Mouse (Mus musculus): ENCODE results near the gene Patl2. TPM values are rescaled to one million over a fixed set of nuclear protein-coding genes. Genes with fewer than 3 reads are reported as not detected.

The Patl2 gene
- polyA plus RNA-seq, 2 experiments = 0.03 to 0.17 TPM

- 62% methylated on average over 5 of the region's 5 CpGs for WGBS
- H3K4me1 ChIP-seq (ENCODE audit: control insufficient read depth, insufficient read depth, low read length) = no peaks in the 10 kb centered on the region
- no peaks in the 10 kb centered on the region for H3K9me3 ChIP-seq (ENCODE audit: control insufficient read depth, low read length)
- DNase-seq (ENCODE audit: low spot score) = no peak
- H3K4me2 ChIP-seq (replicated peaks; ENCODE audit: low read depth, low read length, severe bottlenecking) = no peak overlapping the region
- H3K27me3 ChIP-seq (ENCODE audit: control insufficient read depth, insufficient read depth, low read length) = no peaks in the 10 kb centered on the region
- no peak for TF ChIP-seq POLR2A (IDR thresholded peaks at IDR 0.05; ENCODE audit: borderline replicate concordance, extremely low read depth, insufficient read depth, insufficient read length)
- H3K4me3 ChIP-seq (replicated peaks; ENCODE audit: low read length) = no peak overlapping the region
- no peak overlapping the region for H3K9ac ChIP-seq (ENCODE audit: low read depth, low read length, severe bottlenecking)
- H3K27ac ChIP-seq (replicated peaks; ENCODE audit: low read depth, low read length) = no peak overlapping the region
- ATAC-seq (ENCODE audit: low FRiP score, low read depth) = no peak
- H3K36me3 ChIP-seq (ENCODE audit: control insufficient read depth, insufficient read depth, low read length) = no peaks in the 10 kb centered on the region
Observed at GRCm38 (mm10) chr2:122137839-122138465, 48.0 kb downstream of the Patl2 start.

- WGBS = 88% methylated on average over 2 of the region's 2 CpGs
Observed at GRCm38 (mm10) chr2:122132618-122133017, 53.4 kb downstream of the Patl2 start.

GRCm38 (mm10) chr2:122132078-122132477, 53.9 kb downstream of the Patl2 start:
- ATAC-seq (ENCODE audit: low FRiP score, low read depth) (no peak), DNase-seq (ENCODE audit: low spot score) (no peak)
- no peak overlapping the region for H3K4me2 ChIP-seq (replicated peaks; ENCODE audit: low read depth, low read length, severe bottlenecking)
- no peaks in the 10 kb centered on the region for H3K36me3 ChIP-seq (ENCODE audit: control insufficient read depth, insufficient read depth, low read length)
- TF ChIP-seq POLR2A (IDR thresholded peaks at IDR 0.05; ENCODE audit: borderline replicate concordance, extremely low read depth, insufficient read depth, insufficient read length) = no peak
- H3K4me3 ChIP-seq (replicated peaks; ENCODE audit: low read length) = no peak overlapping the region
- H3K4me1 ChIP-seq (ENCODE audit: control insufficient read depth, insufficient read depth, low read length) = no peaks in the 10 kb centered on the region
- no peaks in the 10 kb centered on the region for H3K9me3 ChIP-seq (ENCODE audit: control insufficient read depth, low read length)
- 90% methylated on average over 2 of the region's 2 CpGs for WGBS
- H3K9ac ChIP-seq (ENCODE audit: low read depth, low read length, severe bottlenecking) = no peak overlapping the region
- no peaks in the 10 kb centered on the region for H3K27me3 ChIP-seq (ENCODE audit: control insufficient read depth, insufficient read depth, low read length)
- H3K27ac ChIP-seq (replicated peaks; ENCODE audit: low read depth, low read length) = no peak overlapping the region

More at GRCm38 (mm10) chr2:122132618-122133017, 53.4 kb downstream of the Patl2 start:
- no peak for TF ChIP-seq POLR2A (IDR thresholded peaks at IDR 0.05; ENCODE audit: borderline replicate concordance, extremely low read depth, insufficient read depth, insufficient read length)
- no peaks in the 10 kb centered on the region for H3K9me3 ChIP-seq (ENCODE audit: control insufficient read depth, low read length)
- H3K27me3 ChIP-seq (ENCODE audit: control insufficient read depth, insufficient read depth, low read length) = no peaks in the 10 kb centered on the region
- H3K36me3 ChIP-seq (ENCODE audit: control insufficient read depth, insufficient read depth, low read length) = no peaks in the 10 kb centered on the region
- no peak overlapping the region for H3K27ac ChIP-seq (replicated peaks; ENCODE audit: low read depth, low read length)
- H3K4me1 ChIP-seq (ENCODE audit: control insufficient read depth, insufficient read depth, low read length) = no peaks in the 10 kb centered on the region
- H3K9ac ChIP-seq (ENCODE audit: low read depth, low read length, severe bottlenecking) = no peak overlapping the region
- ATAC-seq (ENCODE audit: low FRiP score, low read depth) = no peak
- no peak for DNase-seq (ENCODE audit: low spot score)
- H3K4me2 ChIP-seq (replicated peaks; ENCODE audit: low read depth, low read length, severe bottlenecking) = no peak overlapping the region
- no peak overlapping the region for H3K4me3 ChIP-seq (replicated peaks; ENCODE audit: low read length)

GRCm38 (mm10) chr2:122127635-122128034, 58.4 kb downstream of the Patl2 start:
- H3K4me3 ChIP-seq (replicated peaks; ENCODE audit: low read length) = no peak overlapping the region
- DNase-seq (ENCODE audit: low spot score) (no peak), ATAC-seq (ENCODE audit: low FRiP score, low read depth) (no peak)
- H3K4me1 ChIP-seq (ENCODE audit: control insufficient read depth, insufficient read depth, low read length) = no peaks in the 10 kb centered on the region
- H3K36me3 ChIP-seq (ENCODE audit: control insufficient read depth, insufficient read depth, low read length) = no peaks in the 10 kb centered on the region
- no peak overlapping the region for H3K4me2 ChIP-seq (replicated peaks; ENCODE audit: low read depth, low read length, severe bottlenecking)
- no peak for TF ChIP-seq POLR2A (IDR thresholded peaks at IDR 0.05; ENCODE audit: borderline replicate concordance, extremely low read depth, insufficient read depth, insufficient read length)
- no peak overlapping the region for H3K9ac ChIP-seq (ENCODE audit: low read depth, low read length, severe bottlenecking)
- no peaks in the 10 kb centered on the region for H3K27me3 ChIP-seq (ENCODE audit: control insufficient read depth, insufficient read depth, low read length)
- no peaks in the 10 kb centered on the region for H3K9me3 ChIP-seq (ENCODE audit: control insufficient read depth, low read length)
- 89% methylated on average over 4 of the region's 4 CpGs for WGBS
- H3K27ac ChIP-seq (replicated peaks; ENCODE audit: low read depth, low read length) = no peak overlapping the region

GRCm38 (mm10) chr2:122126765-122127347, 59.1 kb downstream of the Patl2 start:
- H3K4me1 ChIP-seq (ENCODE audit: control insufficient read depth, insufficient read depth, low read length) = no peaks in the 10 kb centered on the region
- DNase-seq (ENCODE audit: low spot score) (no peak), ATAC-seq (ENCODE audit: low FRiP score, low read depth) (no peak)
- no peaks in the 10 kb centered on the region for H3K27me3 ChIP-seq (ENCODE audit: control insufficient read depth, insufficient read depth, low read length)
- H3K36me3 ChIP-seq (ENCODE audit: control insufficient read depth, insufficient read depth, low read length) = no peaks in the 10 kb centered on the region
- H3K9ac ChIP-seq (ENCODE audit: low read depth, low read length, severe bottlenecking) = no peak overlapping the region
- WGBS = 49% methylated on average over 5 of the region's 5 CpGs
- no peak overlapping the region for H3K4me3 ChIP-seq (replicated peaks; ENCODE audit: low read length)
- no peaks in the 10 kb centered on the region for H3K9me3 ChIP-seq (ENCODE audit: control insufficient read depth, low read length)
- H3K27ac ChIP-seq (replicated peaks; ENCODE audit: low read depth, low read length) = no peak overlapping the region
- H3K4me2 ChIP-seq (replicated peaks; ENCODE audit: low read depth, low read length, severe bottlenecking) = no peak overlapping the region
- TF ChIP-seq POLR2A (IDR thresholded peaks at IDR 0.05; ENCODE audit: borderline replicate concordance, extremely low read depth, insufficient read depth, insufficient read length) = no peak
